Mouse (Mus musculus) frontal cortex, postnatal 25 days (tissue): ENCODE measurements around the gene Flt1.
A peak's percentile ranks its signal among the peaks of the same experiment; 100 is the strongest.

Experiments used
- DNase-seq, 2 experiments: peaks; one replicate each; pipeline ENCODE4 v3.0.0; 2022; ENCODE audit warnings: low spot score in 2 of 2

The Flt1 gene

GRCm38 (mm10) chr5:147725831-147726700, at the start of gene Flt1:
Gene Flt1 (minus strand): TSS chr5:147726011.
- DNase-seq: no peak

DNA sequence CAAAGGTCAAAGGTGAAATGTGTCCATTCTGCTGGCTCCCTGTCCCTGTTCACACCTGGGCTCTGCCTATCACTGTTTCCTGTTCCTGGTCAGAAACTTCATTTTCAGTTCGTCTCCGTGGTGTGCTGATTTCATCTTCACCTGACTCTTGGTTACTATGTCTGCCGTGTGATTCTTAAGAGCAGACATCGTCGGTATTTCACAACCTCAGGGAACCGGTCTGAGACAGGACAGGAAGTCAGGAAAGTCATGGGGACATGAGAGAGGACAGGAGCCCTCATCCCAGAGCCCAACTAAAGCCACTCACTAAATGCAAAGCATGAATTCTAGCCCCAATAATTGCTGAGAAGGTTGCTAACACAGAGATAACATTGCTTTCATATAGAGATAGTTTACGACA, 49.4 kb upstream of the Flt1 start:
- no peak for DNase-seq

DNA sequence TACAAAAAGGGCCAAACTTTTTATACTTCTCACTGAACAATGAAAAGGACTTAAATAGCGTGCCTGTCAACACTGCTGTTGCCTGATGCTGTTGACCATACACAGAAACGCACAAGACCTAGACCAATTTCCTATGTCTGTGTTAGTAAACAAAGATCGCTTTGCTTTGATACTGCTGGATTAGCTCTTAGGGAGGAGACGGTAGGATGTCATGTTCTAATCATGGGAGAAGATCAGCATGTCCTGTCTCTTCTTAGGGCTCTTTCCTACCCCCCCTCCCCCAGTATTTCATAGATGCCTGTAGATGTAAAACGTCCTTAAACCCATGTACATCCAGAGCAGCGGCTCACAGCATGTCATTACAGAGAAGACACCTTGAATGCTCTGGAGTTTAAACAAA, 44.1 kb upstream of the Flt1 start:
- DNase-seq: no peak

DNA sequence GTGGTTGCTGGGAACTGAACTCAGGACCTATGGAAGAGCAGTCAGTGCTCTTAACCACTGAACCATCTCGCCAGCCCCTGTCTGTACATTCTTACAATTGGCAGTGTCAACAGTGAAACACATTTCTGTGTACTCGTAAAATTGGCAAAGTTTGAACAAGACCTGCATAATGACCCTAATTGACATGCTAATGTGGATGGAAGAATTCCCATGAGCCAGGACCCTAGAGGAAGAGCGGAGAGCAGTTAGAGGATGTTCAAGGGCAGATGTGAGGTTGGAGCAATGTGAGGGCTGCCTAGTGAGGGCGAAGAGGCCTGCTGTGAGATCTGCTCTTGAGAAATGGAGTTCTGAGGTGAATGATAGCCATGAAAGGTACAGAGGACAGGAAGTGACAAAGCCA, 38.2 kb upstream of the Flt1 start:
- no peak for DNase-seq

GRCm38 (mm10) chr5:147761984-147762383, 36.2 kb upstream of the Flt1 start:
- no peak for DNase-seq

DNA sequence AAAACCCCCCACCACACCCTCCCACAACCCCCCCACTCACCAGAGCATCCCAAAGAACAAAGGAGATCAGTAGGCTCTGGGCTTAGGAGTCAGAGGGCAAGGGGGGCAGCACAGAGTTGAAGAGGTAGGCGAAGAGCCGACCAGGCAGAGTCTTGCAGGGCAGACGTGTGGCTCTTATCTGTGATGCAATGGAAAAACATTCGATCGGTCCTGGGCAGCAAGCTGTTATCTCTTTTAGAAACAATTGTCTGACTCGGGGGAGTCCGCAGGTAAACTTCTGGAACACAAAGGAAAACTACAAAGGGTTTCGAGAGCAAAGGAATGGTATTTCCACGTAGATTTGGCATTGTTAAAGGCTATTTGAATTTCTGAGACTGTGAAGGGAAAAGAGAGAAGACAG, 35.5 kb upstream of the Flt1 start:
- no peak for DNase-seq

GRCm38 (mm10) chr5:147758640-147759319, 33.0 kb upstream of the Flt1 start:
- DNase-seq: no peak

DNA sequence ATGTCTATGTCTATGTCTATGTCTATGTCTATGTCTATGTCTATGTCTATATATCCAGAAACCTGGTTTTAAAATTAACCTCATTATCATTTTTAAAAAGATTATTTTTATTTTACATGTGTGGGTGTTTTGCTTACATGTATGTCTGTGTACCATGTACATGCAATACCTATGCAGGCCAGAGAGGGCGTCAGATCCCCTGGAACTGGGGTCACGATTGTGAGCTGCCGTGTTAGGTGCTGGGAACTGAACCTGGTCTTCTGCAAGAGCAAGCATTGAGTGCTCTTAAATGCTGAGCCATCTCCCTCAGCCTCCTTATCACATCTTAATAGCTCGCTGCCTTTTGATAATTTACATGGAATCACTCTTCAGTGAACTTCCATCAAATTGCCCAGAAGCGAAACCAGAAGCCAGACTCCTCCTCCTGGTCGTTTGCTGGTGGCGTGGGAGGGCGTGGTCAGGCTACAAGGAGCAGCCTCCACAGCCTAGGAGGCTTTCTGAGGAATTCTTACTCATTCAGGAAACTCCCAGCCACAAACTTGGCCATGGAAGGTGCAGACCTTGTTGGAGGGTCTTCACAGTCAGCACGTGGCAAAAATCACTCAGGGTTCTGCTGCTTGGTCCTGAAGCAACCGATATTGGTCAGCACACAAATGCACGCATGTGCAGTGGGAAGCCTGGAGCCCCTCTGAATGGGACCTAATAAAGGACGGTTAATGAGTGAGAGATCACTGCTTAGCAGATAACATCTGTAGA, 32.2 kb upstream of the Flt1 start:
- DNase-seq: no peak

GRCm38 (mm10) chr5:147752914-147753341, 27.1 kb upstream of the Flt1 start:
- DNase-seq: no peak

- DNase-seq: peak in 1 of 2 experiments; percentile 9
Measured at GRCm38 (mm10) chr5:147751673-147752130, 25.9 kb upstream of the Flt1 start.

DNA sequence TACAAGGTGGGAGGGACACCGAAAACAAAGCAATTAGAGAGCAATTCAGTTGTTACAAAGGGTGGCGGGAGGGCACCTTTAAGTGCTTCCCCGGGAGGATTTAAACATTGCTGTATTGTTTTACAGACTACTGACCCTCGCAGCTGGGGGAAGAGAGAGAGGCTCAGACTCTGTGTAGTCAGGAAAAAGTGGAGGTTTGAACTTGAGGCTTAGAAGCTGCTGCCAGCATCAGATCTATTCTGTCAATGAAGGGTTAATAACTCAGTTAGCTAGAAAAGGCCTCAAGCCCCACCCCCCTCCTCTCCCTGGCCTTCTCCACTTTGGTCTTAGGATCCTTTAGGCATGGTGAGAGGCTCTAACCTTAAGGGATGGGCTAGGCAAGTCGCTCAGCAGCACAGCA, 24.2 kb upstream of the Flt1 start:
- no peak for DNase-seq

- no peak for DNase-seq
Measured at GRCm38 (mm10) chr5:147748081-147748581, 22.3 kb upstream of the Flt1 start.

GRCm38 (mm10) chr5:147744900-147745653, 19.3 kb upstream of the Flt1 start:
- no peak for DNase-seq

DNA sequence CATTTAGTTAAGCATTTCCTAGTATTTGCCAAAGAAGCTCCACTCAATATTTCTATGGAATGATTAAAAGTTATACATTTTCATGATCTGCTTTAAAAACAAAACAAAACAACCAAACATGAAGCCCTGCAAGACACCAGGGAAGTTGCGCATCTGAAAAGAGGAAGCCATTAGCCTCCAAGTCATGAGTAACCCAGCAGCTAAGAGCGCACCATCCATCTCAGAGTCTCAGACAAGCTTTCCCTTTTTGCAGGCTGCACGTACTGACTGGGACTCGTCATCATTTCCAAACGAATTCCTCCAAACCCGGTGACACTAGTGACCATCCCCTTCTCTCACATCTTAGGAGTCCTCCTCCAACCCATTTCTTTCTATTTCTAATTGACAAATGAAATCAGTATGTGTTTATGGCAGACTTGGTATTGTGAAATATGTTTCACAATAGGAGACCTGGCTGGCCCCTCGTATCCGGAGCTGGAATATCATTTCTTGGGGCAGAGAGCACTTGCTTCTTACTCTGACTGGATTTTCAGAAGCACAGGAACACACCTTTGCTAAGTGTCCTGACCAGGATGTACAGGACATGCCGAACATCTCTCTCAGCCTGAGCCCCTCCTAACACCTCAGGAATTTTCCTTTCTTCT, 16.8 kb upstream of the Flt1 start:
- DNase-seq: no peak

DNA sequence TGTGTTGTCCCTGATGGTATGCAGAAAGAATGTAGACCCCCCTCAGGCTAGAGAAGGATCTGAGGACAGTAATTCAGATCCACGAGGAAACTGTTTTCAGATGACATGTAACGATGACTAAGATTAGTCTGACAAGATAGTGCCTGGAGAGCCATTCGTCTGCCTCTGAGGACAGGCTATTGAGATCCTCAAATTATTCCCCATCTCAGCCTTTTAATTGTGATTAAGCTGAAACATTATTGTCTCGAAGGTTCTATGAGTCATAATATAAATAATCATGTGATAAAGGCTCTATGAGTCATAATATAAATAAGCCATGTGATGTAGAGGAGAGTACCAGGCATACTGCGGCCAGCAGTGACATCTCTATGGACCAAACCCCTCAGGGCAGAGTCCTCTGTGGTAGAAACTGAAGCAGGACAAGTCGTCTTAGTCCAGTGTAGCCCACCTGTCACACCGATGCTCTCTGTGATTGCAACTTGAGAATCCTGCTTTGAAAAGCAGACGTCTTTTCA, 11.0 kb upstream of the Flt1 start:
- no peak for DNase-seq

GRCm38 (mm10) chr5:147733682-147734081, 7.9 kb upstream of the Flt1 start:
- DNase-seq: no peak

DNA sequence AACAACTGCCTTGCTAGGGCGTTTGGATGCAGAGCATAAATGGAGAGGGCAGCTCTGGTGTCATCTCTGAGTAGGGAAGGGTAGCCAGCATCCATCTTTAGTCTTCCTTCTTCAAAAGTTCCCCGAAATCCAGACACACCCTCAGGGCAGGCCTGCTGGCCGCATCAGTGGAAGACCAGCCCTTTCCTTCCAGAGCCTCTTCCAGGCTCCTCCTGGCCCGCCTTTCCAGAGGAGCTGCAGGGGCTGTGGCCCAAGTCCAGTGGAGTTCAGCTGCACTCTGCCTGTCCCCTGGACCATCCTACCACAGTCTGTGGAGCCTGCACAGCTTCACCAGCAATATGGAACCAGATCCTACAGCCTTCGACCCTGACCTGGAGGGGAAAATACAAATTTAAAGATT, 7.1 kb upstream of the Flt1 start:
- no peak for DNase-seq

GRCm38 (mm10) chr5:147727481-147727880, 1.7 kb upstream of the Flt1 start:
- DNase-seq: no peak

DNA sequence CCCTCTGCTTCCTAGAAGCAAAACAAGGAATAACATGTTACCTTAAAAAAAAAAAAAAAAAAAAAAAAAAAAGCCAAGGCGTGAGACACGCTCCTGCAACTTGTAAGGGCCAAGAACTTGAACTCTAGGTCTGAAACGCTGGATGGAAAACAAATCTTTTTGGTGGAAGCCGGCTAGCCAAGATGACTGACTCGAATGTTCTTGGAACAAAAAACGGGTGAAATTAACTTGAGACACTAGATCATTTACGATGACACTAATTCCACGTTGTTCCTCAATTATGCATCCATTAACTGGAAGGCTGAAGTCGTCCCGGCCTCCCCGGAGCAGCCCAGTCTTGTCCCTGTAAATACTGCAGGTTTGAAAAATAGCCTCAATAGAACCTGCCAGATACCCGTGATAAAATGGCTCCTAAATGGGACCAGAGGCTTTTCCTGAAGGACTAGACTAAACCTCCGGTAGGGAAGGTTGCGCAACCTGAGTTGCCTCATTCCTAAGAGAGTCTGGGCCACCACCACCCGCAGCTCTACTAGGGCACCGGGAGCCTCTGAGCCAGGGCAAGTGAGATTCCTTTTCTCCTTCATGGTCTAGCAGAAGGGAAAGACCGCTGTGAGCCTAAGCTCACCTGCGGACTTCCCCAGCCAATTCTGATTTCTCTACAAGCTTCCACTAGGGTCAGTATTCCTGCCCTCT, 1.0 kb upstream of the Flt1 start:
- no peak for DNase-seq
